Mouse (Mus musculus) forelimb bud, embryonic 11.5 days (tissue): Measurements from ENCODE around the gene Pax5.

ENCODE experiments used
- DNase-seq: peaks from one replicate; pipeline ENCODE4 v3.0.0-alpha.2; 2012; ENCODE audit warnings: low read depth, low spot score

Pax5 gene

DNA sequence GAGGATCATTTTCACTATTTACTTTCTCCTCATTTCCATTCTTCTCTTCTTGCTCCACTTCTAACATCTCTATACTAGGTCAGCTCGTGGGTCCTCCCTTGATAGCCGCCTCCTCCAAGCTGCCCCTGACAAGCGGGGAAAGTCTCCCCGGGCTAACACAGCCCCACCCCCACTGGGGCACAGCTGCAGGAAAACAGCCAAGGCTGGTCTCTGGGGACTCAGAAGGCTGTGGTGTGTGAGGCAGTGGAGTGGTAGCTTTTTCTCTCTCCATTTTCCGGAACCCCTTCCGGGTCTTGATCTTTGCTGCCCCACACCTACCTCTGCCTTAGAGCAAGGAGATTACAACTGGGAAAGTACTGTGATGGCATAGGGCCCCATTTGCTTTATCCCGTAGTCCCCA, 4.3 kb downstream of the Pax5 start:
- DNase-seq: no peak

DNA sequence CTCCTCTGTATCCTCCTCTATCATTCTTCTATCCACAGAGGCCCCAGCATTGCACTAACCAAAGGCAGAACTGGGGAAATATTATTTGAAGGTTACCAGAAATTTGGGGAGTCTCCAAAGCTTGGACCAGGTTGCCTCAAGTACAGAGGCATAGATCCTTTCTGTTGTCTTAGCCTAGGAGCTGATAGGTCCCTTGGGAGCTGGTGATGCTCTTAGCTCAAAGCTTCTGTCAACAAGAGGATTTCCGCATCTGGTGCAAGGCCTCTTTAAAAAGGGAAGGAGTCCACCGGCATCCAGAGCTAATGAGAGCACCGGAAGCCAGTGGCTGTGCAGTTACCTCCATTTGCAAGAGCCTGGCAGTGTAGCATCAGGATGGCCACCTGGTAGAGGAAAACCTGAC, 5.1 kb downstream of the Pax5 start:
- DNase-seq: no peak

DNA sequence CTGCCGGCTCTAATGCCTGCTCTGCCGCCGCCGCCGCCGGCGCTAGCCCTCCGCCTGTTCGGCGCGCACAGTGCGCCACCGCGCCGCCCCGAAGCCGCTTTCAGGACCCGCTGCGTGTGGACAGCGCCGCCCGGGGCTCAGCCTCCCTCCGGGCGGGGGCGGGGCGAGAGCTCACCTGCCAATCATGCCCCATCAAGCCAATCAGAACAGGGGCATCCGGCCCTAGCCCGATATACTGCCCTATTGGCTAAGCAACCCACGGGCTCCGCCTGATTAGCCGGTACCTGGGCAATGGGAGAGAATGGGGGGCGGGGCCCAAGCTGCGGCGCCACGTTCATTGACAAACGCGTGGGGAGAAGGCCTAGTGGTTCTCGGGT, 5.9 kb downstream of the Pax5 start:
- peak; percentile 93 for DNase-seq

DNA sequence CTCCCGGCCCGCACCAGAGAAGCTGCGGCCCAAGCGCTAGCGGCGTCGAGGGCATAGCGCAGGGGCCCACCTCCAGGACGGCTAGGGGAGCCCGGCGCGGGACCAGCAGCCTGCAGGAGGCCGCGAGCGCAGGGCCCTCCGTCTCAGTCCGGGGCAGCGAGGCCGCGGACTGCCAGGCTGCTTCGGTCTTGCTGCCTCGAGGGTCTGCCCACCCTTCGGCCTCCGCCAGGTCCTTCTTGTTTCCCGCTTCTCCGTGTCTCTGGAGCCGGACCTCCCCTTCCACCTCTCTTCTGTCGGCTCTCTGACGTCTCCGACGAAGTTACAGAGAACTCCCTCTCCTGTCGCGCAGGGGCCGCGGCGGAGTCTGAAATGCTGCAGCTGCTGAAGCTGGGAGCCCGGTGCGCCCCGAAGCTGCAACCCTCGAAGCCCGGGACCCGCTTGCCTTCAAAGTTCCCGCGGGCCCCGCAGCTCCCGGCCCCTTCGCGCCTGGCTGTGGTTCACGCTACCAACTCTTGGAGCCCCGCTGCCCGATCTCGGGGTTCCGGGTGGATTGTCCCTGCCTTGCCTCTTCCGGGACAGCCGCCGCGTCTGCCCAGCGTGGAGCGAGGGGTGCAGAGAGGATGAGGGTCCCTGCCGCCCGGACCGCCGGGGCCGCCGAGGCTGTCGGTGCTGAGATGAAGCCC, 6.5 kb downstream of the Pax5 start:
- DNase-seq: no peak

- DNase-seq: no peak
Observed at GRCm38 (mm10) chr4:44702891-44703685, 7.2 kb downstream of the Pax5 start.

DNA sequence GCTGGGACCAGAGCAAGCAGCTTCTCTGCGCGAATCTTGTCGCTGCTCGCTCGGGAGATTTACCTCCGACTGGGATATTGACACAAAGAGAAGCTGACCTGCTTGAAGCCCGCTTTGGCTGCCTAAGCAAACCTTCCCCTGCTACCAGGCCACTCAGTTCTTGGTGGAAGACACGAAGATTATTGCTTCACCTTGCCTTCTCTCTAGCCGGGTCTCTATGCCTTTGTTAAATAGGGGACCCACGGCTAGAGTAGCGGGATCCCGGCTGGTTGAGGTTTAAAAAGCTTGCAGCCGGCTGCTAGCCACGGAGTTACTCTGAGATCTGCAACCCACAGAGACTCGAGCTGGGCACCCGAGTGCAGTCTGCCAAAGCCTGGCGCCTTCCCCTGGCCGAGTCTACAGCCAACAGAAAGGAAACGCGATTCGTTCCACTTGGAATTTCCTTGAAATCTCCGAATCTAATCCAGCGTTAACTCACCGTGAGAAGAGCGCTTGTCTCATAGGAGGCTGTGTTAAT, 8.2 kb downstream of the Pax5 start:
- no peak for DNase-seq

GRCm38 (mm10) chr4:44701513-44701912, 8.8 kb downstream of the Pax5 start:
- DNase-seq: no peak

GRCm38 (mm10) chr4:44696676-44697075, 13.6 kb downstream of the Pax5 start:
- no peak for DNase-seq

GRCm38 (mm10) chr4:44694369-44694768, 15.9 kb downstream of the Pax5 start:
- DNase-seq: no peak

DNA sequence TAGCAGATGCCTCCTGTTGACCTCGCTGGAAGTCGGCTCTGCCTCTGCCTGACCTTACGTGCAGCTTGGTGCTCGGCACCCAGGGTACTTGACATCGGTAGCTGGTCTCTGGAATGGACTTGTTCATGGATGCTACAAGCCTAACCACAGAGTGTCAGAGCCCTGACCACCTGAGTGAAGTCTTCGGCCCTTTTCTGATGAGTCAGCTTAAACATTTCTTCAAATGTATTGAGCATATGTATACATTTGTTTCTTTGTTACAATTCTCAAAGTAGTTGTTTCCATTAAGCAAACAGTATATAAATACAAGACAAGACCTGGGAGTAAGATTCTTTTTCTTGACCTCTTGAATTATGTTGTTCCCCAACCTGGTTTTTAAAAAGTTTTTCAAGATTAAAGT, 24.7 kb downstream of the Pax5 start:
- DNase-seq: no peak

DNA sequence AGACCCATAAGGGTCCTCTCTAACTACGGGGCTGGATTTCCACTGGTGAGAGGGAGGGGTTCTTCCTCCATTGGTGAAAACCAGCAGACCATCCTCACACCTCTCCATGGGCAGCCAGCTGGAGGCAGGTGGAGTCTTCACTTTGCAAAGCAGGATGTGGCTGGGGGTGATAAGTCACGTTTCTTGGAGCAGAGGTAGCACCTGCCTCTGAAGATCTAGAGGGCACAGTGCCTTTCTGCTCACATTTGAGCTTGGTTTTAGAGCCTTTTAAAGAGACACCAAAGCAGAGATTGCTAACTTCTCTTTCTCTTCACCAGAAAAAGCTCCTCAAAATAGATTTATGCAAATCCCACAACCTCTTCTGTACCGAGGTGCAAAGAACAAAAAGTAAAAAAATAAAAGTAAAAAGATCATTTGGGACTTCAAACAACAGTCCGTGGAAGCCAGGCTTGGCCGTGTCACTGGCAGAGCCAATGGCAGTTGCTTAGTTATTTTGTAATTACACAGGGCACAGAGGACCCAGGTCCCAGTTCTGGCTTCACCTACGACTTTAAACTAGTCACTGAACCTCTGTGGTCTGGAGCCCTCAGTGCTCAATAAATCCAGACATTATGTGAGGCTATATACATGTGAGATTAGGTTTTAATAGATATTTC, 29.9 kb downstream of the Pax5 start:
- DNase-seq: no peak

- no peak for DNase-seq
Observed at GRCm38 (mm10) chr4:44678641-44679040, 31.6 kb downstream of the Pax5 start.

- no peak for DNase-seq
Observed at GRCm38 (mm10) chr4:44678026-44678425, 32.3 kb downstream of the Pax5 start.

- no peak for DNase-seq
Observed at GRCm38 (mm10) chr4:44674973-44675372, 35.3 kb downstream of the Pax5 start.

DNA sequence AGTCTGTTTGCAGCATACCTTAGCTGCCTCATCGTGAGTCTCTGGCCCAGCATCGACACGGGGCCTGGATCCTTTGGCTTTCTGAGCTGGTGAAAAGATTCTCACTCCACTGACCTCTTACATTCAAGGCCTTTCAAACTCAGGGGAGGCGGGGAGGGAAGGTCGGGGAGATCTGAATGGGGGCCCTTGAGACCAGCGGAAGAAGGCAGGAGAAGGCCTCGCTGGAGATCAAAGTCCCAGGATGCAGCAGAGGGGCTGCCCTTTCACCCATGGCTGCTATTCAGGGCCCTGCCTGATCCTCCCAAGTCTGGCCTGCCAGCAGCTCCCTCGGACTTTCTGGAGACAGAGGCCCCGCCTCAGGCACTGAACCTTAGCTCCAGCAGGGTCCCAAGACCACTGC, 36.6 kb downstream of the Pax5 start:
- no peak for DNase-seq

DNA sequence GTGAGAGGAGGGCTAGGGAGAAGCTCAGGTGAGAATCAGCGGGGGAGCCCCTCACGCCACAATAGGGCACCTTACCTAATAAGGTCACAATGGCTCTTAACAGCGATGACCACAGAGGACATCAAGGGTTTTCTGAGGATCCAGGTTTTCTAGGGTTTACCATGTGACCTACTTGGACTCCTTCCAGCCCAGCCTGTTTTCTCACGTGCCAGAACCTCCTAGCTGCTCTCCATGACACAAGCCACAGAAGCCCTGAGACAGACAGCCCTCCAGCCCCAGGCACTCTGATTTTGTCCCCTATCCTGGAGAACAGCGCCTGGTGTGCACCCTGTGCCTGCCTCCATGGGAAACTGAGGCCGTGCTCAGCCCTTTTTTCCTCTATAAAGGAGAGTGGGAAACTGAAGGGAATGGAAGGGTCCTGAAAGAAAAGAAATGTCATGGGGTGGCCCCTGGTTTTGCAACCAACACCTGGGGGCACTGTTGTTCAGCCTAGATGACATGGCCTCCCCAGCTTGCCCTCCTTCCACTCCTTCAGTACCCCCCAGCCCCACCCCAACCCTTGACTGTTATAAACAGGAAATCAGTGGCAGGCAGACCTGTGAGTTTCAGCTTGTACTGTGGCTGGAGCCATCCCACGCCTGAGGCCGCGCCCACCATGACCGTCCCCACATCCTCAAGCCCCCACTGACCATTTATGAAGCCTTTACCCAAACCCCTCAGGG, 37.9 kb downstream of the Pax5 start:
- no peak for DNase-seq

- DNase-seq: no peak
Observed at GRCm38 (mm10) chr4:44671486-44671885, 38.8 kb downstream of the Pax5 start.

- DNase-seq: no peak
Observed at GRCm38 (mm10) chr4:44671035-44671434, 39.3 kb downstream of the Pax5 start.

DNA sequence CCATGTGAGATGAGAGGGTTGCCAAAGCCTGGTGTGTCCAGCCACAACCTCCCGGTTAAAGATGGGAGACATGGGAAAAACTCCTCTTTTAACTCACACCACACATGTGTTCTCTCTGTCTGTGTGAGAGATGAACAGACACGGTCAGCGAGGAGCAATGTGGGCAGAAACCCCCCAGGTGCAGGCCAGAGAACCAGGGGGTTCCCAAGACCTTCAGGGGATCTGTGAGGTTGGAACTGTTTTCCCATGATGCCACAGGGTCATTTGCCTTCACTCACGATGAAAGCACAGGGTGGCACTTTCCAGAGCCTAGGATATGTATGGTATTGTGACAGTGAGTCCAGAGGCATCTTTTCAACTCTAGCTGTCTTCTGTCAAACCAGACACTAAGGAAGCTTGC, 39.9 kb downstream of the Pax5 start:
- DNase-seq: no peak

GRCm38 (mm10) chr4:44669485-44670181, 40.7 kb downstream of the Pax5 start:
- peak; percentile 39 for DNase-seq

GRCm38 (mm10) chr4:44668574-44668973, 41.7 kb downstream of the Pax5 start:
- no peak for DNase-seq
